Mouse (Mus musculus): Measurements from ENCODE around the gene Gfm2.

The Gfm2 gene

GRCm38 (mm10) chr13:97187693-97188092 lies 50.0 kb downstream of the Gfm2 start:
- DNase-seq (ENCODE audit: low spot score in 2 of 2) = no peak

GRCm38 (mm10) chr13:97192649-97193048 lies 54.9 kb downstream of the Gfm2 start:
- DNase-seq (ENCODE audit: low spot score in 2 of 2) = no peak

- no peak for DNase-seq (ENCODE audit: low spot score in 2 of 2)
Observed at GRCm38 (mm10) chr13:97193420-97193819, 55.7 kb downstream of the Gfm2 start.

- peak in 1 of 2 experiments; percentile 13 for DNase-seq (ENCODE audit: low spot score in 2 of 2)
Observed at GRCm38 (mm10) chr13:97196186-97196924, 58.6 kb downstream of the Gfm2 start.

- no peak for DNase-seq (ENCODE audit: low spot score in 2 of 2)
Observed at GRCm38 (mm10) chr13:97196925-97197218, 59.1 kb downstream of the Gfm2 start.

GRCm38 (mm10) chr13:97197932-97198562 lies 60.3 kb downstream of the Gfm2 start, which contains the start of gene Hexb:
Gene Hexb (minus strand): TSS chr13:97198357.
- peak; percentile 80 to 85 for DNase-seq (ENCODE audit: low spot score in 2 of 2)

- no peak for DNase-seq (ENCODE audit: low spot score in 2 of 2)
Observed at GRCm38 (mm10) chr13:97199123-97199522, 61.4 kb downstream of the Gfm2 start.

- no peak for DNase-seq (ENCODE audit: low spot score in 2 of 2)
Observed at GRCm38 (mm10) chr13:97201076-97201475, 63.3 kb downstream of the Gfm2 start.

- no peak for DNase-seq (ENCODE audit: low spot score in 2 of 2)
Observed at GRCm38 (mm10) chr13:97201896-97202295, 64.2 kb downstream of the Gfm2 start.

GRCm38 (mm10) chr13:97205052-97205701 lies 67.4 kb downstream of the Gfm2 start:
- DNase-seq (ENCODE audit: low spot score in 2 of 2) = peak; percentile 59 to 68

GRCm38 (mm10) chr13:97206046-97206445 lies 68.3 kb downstream of the Gfm2 start:
- no peak for DNase-seq (ENCODE audit: low spot score in 2 of 2)

GRCm38 (mm10) chr13:97207472-97208111 lies 69.9 kb downstream of the Gfm2 start:
- DNase-seq (ENCODE audit: low spot score in 2 of 2) = no peak

GRCm38 (mm10) chr13:97208112-97208478 lies 70.4 kb downstream of the Gfm2 start:
- DNase-seq (ENCODE audit: low spot score in 2 of 2) = peak; percentile 14 to 36

GRCm38 (mm10) chr13:97208500-97209010 lies 70.8 kb downstream of the Gfm2 start:
- no peak for DNase-seq (ENCODE audit: low spot score in 2 of 2)

GRCm38 (mm10) chr13:97214583-97215268 lies 77.0 kb downstream of the Gfm2 start:
- DNase-seq (ENCODE audit: low spot score in 2 of 2) = no peak

GRCm38 (mm10) chr13:97215563-97215962 lies 77.8 kb downstream of the Gfm2 start:
- no peak for DNase-seq (ENCODE audit: low spot score in 2 of 2)

GRCm38 (mm10) chr13:97216196-97216595 lies 78.5 kb downstream of the Gfm2 start:
- no peak for DNase-seq (ENCODE audit: low spot score in 2 of 2)

- DNase-seq (ENCODE audit: low spot score in 2 of 2) = no peak
Observed at GRCm38 (mm10) chr13:97220022-97220421, 82.3 kb downstream of the Gfm2 start.

- no peak for DNase-seq (ENCODE audit: low spot score in 2 of 2)
Observed at GRCm38 (mm10) chr13:97223856-97224255, 86.1 kb downstream of the Gfm2 start.

GRCm38 (mm10) chr13:97224341-97224982 lies 86.7 kb downstream of the Gfm2 start:
- no peak for DNase-seq (ENCODE audit: low spot score in 2 of 2)

- no peak for DNase-seq (ENCODE audit: low spot score in 2 of 2)
Observed at GRCm38 (mm10) chr13:97225130-97225529, 87.4 kb downstream of the Gfm2 start.
